Mouse (Mus musculus) embryonic stem cell, embryonic (primary cell): ENCODE measurements around the gene Snx22.

Experiments used
- CTCF ChIA-PET, 4 experiments: fragments of 300-600 bp in 2 of 4; fragments of 350-600 bp in 2 of 4; sonication (Branson Sonifier 250); formaldehyde crosslinking; loops; one replicate each; lab custom pipeline; 2022; ENCODE audit warnings: inconsistent platforms in 2 of 4; lab: Charles Lee
- POLR2A ChIA-PET, 4 experiments: fragments of 300-600 bp in 2 of 4; fragments of 350-600 bp in 2 of 4; sonication (Branson Sonifier 250); formaldehyde crosslinking; loops; one replicate each; lab custom pipeline; 2022; ENCODE audit warnings: antibody characterized with exemption in 4 of 4, inconsistent platforms in 1 of 4; lab: Charles Lee

The Snx22 gene

DNA sequence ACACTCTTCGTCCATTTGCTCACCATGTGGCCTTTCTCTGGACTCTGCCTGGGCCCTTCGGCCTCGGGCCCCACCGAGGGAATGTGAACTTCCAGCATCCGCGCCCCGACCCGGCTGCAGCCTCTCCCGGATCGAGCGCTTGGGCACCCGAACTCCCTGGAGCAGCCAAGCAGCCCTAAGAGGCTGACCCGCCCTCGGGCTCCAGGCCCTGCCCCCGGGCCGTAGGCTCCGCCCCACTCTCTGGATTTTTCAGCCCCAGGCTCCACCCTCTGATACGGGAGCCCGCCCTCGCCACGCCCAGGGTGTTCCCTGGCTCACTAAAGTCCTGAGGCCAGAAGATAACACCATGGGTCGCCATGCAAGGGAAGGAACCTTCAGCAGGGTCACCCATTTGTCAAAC is at the start of gene Snx22:
TSS of gene Snx22 (minus strand) at position 137 of the 400 bp plus-strand sequence.
- ChIA-PET POLR2A (interaction anchor here in 2 of 4 experiments (1.0 kb wide), 2 partner anchors 16 to 55 kb away, joined by 4 read pairs; no protein-coding TSS in a partner anchor), CTCF (interaction anchor here in 1 of 4 experiments (0.8 to 1.0 kb wide), 2 partner anchors 16 to 19 kb away, joined by 3 read pairs; no protein-coding TSS in a partner anchor)

DNA sequence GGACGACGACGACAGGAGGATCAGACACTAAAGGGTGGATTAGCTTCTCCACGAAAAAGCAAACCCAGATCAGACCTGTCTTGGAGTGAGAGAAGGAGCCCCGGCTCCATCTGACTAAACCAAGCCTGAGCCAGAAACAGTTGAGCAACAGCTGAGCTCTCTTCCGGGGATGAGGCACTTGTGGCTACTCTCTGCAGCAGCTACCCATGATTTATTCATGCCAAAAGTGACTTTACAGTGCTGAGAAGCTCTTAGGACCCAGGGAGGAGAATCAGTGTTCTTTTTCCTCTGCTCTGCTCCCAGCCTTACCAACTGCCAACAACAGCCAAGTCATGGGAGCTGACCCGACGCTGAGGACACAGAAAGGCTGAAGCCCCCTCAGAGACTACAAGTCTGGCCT is 47.4 kb upstream of the Snx22 start:
- CTCF ChIA-PET: interaction anchor here in 2 of 4 experiments (0.5 to 0.7 kb wide), 2 partner anchors 9 to 11 kb away, joined by 3 read pairs; no protein-coding TSS in a partner anchor

GRCm38 (mm10) chr9:66114341-66114740 is 44.8 kb upstream of the Snx22 start:
- ChIA-PET CTCF (interaction anchor here in 1 of 4 experiments (1.7 kb wide), 1 partner anchor 25 kb away, joined by 4 read pairs; no protein-coding TSS in a partner anchor), POLR2A (interaction anchor here in 3 of 4 experiments (0.5 to 1.7 kb wide), 3 partner anchors 10 to 625 kb away, joined by 3 to 5 read pairs (median 4); no protein-coding TSS in a partner anchor)

More for the DNA sequence above, 47.4 kb upstream of the Snx22 start:
- POLR2A ChIA-PET: interaction anchor here in 2 of 4 experiments (0.9 to 1.8 kb wide), 6 partner anchors 8 to 41 kb away, joined by 3 to 5 read pairs (median 4); partner anchors contain the start of genes Ciao2a (in 1 of the 2), Dapk2 (in 1 of the 2) and Snx1 (in 1 of the 2)

DNA sequence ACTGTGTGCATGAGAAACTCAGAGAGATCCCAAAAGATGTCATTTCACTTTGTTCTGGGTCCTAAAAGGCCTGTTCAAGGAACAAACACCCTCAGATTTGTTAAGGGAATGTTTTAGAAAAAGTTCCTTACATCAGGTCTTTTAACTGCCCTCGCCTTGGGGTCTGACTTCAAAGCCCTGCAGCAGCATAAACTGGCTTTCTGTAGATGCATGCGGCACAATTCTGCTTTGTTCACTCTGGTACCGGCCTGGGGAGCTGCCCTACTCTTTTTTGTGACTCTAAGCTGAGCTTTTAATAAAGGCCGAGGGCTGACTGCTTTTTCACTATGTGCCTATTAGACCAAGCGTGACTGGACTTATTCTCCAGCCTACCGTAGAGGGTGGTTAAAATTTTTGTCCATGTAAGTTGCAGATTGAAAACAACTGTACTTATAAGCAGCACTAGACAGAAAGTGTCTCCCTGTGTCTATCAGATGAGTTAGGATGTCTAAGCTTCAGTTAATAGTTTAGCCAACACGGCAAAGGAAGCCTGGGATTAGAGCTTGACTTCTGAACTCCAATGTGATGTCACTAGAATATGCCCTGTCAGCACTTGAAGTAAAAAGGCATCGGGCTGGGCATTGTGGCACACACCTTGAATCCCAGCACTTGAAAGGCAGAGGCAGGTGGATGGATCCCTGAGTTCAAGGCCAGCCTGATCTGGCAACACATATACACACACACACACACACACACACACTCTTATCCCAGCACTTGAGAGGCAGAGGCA is 41.3 kb upstream of the Snx22 start:
- CTCF ChIA-PET: interaction anchor here in 3 of 4 experiments (0.6 to 0.7 kb wide), 3 partner anchors 184 to 601 kb away, joined by 3 to 4 read pairs (median 3); no protein-coding TSS in a partner anchor

GRCm38 (mm10) chr9:66110126-66110525 is 40.6 kb upstream of the Snx22 start:
- ChIA-PET CTCF (interaction anchor here in 1 of 4 experiments (0.7 kb wide), 1 partner anchor 288 kb away, joined by 3 read pairs; no protein-coding TSS in a partner anchor), POLR2A (interaction anchor here in 2 of 4 experiments (0.6 to 1.6 kb wide), 7 partner anchors 8 to 196 kb away, joined by 3 to 5 read pairs (median 4); no protein-coding TSS in a partner anchor)

More for the DNA sequence above, 41.3 kb upstream of the Snx22 start:
- POLR2A ChIA-PET: interaction anchor here in 3 of 4 experiments (0.6 to 1.6 kb wide), 10 partner anchors 8 to 691 kb away, joined by 3 to 5 read pairs (median 4); no protein-coding TSS in a partner anchor

DNA sequence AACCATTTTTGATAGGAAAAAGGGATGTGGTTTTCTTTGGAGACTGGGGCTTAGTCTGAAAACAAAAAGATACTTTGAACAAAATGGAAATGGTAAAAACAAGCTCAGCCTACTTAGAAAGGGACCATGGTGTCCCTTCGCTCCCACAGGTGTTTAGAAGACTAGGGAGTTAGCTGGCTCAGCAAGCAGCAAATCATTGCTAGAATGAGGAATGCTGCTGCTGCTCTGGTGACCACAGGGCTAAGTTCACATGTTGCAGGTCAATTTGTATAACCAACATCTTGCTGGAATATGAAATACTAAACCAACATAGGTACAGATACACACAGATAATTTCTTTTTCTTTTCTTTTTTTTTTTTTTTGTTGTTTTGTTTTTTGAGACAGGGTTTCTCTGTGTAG is 40.1 kb upstream of the Snx22 start:
- ChIA-PET CTCF (no interaction called here), POLR2A (interaction anchor here in 1 of 4 experiments (1.4 to 1.6 kb wide), 3 partner anchors 7 to 17 kb away, joined by 4 to 5 read pairs (median 4); no protein-coding TSS in a partner anchor)

DNA sequence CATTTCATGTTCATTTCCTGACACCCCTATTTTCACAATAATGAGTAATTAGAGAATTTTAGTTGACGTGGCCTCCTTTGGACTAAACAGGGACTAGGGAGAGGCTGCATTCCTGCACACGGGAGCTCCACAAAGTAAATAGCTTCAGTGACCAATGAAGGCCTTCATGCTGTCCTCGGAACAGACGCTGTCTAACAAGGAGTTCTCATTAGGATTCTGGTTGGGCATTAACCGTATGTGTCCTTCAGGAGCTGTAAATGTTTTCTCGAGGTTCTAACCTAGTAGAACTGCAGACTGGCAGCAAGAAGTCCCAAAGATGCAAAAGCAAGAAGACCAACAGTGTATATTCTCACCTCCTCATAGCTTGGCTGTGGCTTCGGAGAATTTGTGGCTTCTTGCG is 35.6 kb upstream of the Snx22 start:
- ChIA-PET CTCF (interaction anchor here (0.5 to 1.4 kb wide), 6 partner anchors 11 to 930 kb away, joined by 3 to 14 read pairs (median 3); no protein-coding TSS in a partner anchor), POLR2A (interaction anchor here in 3 of 4 experiments (1.0 to 2.2 kb wide), 9 partner anchors 11 to 27 kb away, joined by 3 to 12 read pairs (median 5); partner anchors contain the start of genes Ciao2a (in 1 of the 3) and Snx1 (in 1 of the 3))

- POLR2A ChIA-PET: interaction anchor here in 2 of 4 experiments (0.8 to 2.2 kb wide), 6 partner anchors 11 to 20 kb away, joined by 3 to 12 read pairs (median 5); no protein-coding TSS in a partner anchor
- CTCF ChIA-PET: interaction anchor here in 3 of 4 experiments (0.6 to 1.4 kb wide), 4 partner anchors 16 to 931 kb away, joined by 3 to 4 read pairs (median 3); no protein-coding TSS in a partner anchor
Observed at GRCm38 (mm10) chr9:66104601-66105000, 35.1 kb upstream of the Snx22 start.

GRCm38 (mm10) chr9:66102668-66103067 is 33.1 kb upstream of the Snx22 start:
- POLR2A ChIA-PET: interaction anchor here in 2 of 4 experiments (0.6 to 2.8 kb wide), 7 partner anchors 8 to 52 kb away, joined by 3 to 7 read pairs (median 3); no protein-coding TSS in a partner anchor
- CTCF ChIA-PET: interaction anchor here in 2 of 4 experiments (0.6 to 1.1 kb wide), 2 partner anchors 41 to 503 kb away, joined by 3 to 5 read pairs; no protein-coding TSS in a partner anchor

GRCm38 (mm10) chr9:66101577-66101976 is 32.1 kb upstream of the Snx22 start:
- CTCF ChIA-PET: interaction anchor here in 1 of 4 experiments (1.3 kb wide), 1 partner anchor 13 kb away, joined by 5 read pairs; no protein-coding TSS in a partner anchor
- POLR2A ChIA-PET: interaction anchor here in 1 of 4 experiments (0.6 to 2.8 kb wide), 4 partner anchors 9 to 22 kb away, joined by 3 to 7 read pairs (median 4); no protein-coding TSS in a partner anchor

- POLR2A ChIA-PET: interaction anchor here in 2 of 4 experiments (1.2 to 4.1 kb wide), 9 partner anchors 10 to 202 kb away, joined by 3 to 12 read pairs (median 5); partner anchors contain the start of genes Ciao2a (in 1 of the 2) and Snx1 (in 1 of the 2)
- CTCF ChIA-PET: no interaction called here
Observed at GRCm38 (mm10) chr9:66092664-66093063, 23.1 kb upstream of the Snx22 start.

- CTCF ChIA-PET: interaction anchor here in 3 of 4 experiments (0.5 to 1.3 kb wide), 6 partner anchors 41 to 629 kb away, joined by 3 to 5 read pairs (median 4); no protein-coding TSS in a partner anchor
- POLR2A ChIA-PET: interaction anchor here in 3 of 4 experiments (0.5 to 4.1 kb wide), 19 partner anchors 9 to 330 kb away, joined by 3 to 12 read pairs (median 3); partner anchors contain the start of genes Ciao2a (in 1 of the 3) and Snx1 (in 1 of the 3)
Observed at GRCm38 (mm10) chr9:66091327-66092231, 22.1 kb upstream of the Snx22 start.

DNA sequence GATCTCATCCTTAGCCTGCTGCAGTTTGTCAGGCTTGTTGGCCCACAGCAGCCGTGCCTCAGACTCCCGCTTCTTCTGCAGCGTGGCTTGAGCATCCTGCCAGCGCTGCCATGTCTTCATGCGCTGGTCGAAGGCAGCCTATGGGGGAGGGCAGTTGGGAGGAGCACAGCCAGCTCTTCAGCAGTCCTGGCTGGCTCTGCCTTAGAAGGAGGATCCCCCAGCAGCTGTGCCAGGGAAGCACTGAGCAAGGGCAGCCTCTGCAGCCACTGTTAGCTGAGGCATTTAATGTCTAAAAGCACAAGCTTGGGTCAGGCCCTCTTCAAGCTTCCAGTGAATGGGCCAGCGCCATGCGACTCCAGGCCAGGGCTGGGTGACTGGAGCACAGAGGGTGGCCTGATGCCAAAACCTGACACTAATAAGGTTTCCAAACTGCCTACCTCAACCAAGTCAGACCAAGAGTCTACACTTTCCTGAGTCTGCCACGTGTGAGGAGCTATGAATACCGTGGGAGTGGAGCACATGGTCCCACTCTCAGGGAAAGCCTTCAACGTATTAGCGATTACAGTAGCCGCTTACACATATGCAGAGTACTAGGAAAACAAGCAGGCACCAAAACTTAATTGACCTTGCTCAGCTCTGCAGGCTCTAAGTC is 21.2 kb upstream of the Snx22 start:
- ChIA-PET CTCF (interaction anchor here in 3 of 4 experiments (0.6 to 1.3 kb wide), 5 partner anchors 37 to 629 kb away, joined by 3 to 5 read pairs (median 3); no protein-coding TSS in a partner anchor), POLR2A (interaction anchor here in 3 of 4 experiments (0.6 to 1.8 kb wide), 14 partner anchors 9 to 735 kb away, joined by 3 to 8 read pairs (median 3); partner anchors contain the start of genes Ciao2a (in 1 of the 3) and Snx1 (in 1 of the 3))

DNA sequence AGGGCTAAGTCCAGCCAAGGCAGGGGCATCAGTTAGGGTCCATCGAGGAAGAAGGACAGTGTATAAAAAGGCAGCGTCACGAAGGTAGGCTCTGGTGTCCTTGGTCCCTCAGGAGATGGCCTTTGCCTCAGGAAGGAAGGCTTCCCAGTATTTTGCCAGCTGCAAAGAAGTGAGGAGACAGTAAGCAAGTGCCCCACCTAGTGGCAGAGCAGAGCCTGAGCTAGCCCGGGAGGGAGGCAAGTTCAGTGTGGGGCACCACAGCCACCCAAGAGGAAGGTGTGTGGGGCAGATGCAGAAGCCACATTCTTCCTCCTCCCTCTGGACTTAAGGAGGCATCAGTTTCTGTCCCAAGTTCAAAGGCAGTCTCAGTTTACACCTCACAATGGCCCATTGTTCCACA is 18.9 kb upstream of the Snx22 start:
- POLR2A ChIA-PET: interaction anchor here in 2 of 4 experiments (0.7 to 1.6 kb wide), 11 partner anchors 9 to 483 kb away, joined by 3 to 5 read pairs (median 3); partner anchors contain the start of genes Ciao2a (in 1 of the 2), Csnk1g1 (in 1 of the 2), Snx1 (in 1 of the 2) and Trip4 (in 1 of the 2)

GRCm38 (mm10) chr9:66087062-66087461 is 17.5 kb upstream of the Snx22 start:
- ChIA-PET POLR2A (interaction anchor here in 2 of 4 experiments (1.0 to 1.8 kb wide), 5 partner anchors 9 to 38 kb away, joined by 3 to 4 read pairs (median 3); no protein-coding TSS in a partner anchor), CTCF (interaction anchor here (0.5 to 3.3 kb wide), 7 partner anchors 19 to 482 kb away, joined by 3 to 22 read pairs (median 5); no protein-coding TSS in a partner anchor)

More for the DNA sequence above, 18.9 kb upstream of the Snx22 start:
- CTCF ChIA-PET: interaction anchor here (0.5 to 3.3 kb wide), 26 partner anchors 10 to 490 kb away, joined by 3 to 22 read pairs (median 4); partner anchors contain the start of gene Dapk2 (in 1 of the 4)
